Mouse (Mus musculus): ENCODE measurements around the gene Syne1. TPM values are rescaled to one million over a fixed set of nuclear protein-coding genes. Genes with fewer than 3 reads are reported as not detected.

Syne1 gene
- total RNA-seq, 1 experiment from 2014 or later: 33.4 TPM

- ATAC-seq (replicated peaks; ENCODE audit: low read depth, poor library complexity, severe bottlenecking): no peak
These were observed 454.1 kb downstream of the Syne1 start for GRCm38 (mm10) chr10:5096996-5097753.

- no peak for ATAC-seq (replicated peaks; ENCODE audit: low read depth, poor library complexity, severe bottlenecking)
These were observed 462.1 kb downstream of the Syne1 start for GRCm38 (mm10) chr10:5089133-5089532.

GRCm38 (mm10) chr10:5087336-5087735 is 463.9 kb downstream of the Syne1 start:
- no peak for ATAC-seq (replicated peaks; ENCODE audit: low read depth, poor library complexity, severe bottlenecking)

GRCm38 (mm10) chr10:5086329-5086728 is 465.0 kb downstream of the Syne1 start:
- no peak for ATAC-seq (replicated peaks; ENCODE audit: low read depth, poor library complexity, severe bottlenecking)

- no peak for ATAC-seq (replicated peaks; ENCODE audit: low read depth, poor library complexity, severe bottlenecking)
These were observed 465.5 kb downstream of the Syne1 start for GRCm38 (mm10) chr10:5085792-5086191.

- no peak for ATAC-seq (replicated peaks; ENCODE audit: low read depth, poor library complexity, severe bottlenecking)
These were observed 467.6 kb downstream of the Syne1 start for GRCm38 (mm10) chr10:5083716-5084115.

GRCm38 (mm10) chr10:5079945-5080468 is 471.3 kb downstream of the Syne1 start:
- peak; percentile 88 for ATAC-seq (replicated peaks; ENCODE audit: low read depth, poor library complexity, severe bottlenecking)

GRCm38 (mm10) chr10:5075724-5076123 is 475.6 kb downstream of the Syne1 start:
- ATAC-seq (replicated peaks; ENCODE audit: low read depth, poor library complexity, severe bottlenecking): no peak

- no peak for ATAC-seq (replicated peaks; ENCODE audit: low read depth, poor library complexity, severe bottlenecking)
These were observed 479.2 kb downstream of the Syne1 start for GRCm38 (mm10) chr10:5072054-5072453.

GRCm38 (mm10) chr10:5070941-5071231 is 480.4 kb downstream of the Syne1 start:
- no peak for ATAC-seq (replicated peaks; ENCODE audit: low read depth, poor library complexity, severe bottlenecking)

- ATAC-seq (replicated peaks; ENCODE audit: low read depth, poor library complexity, severe bottlenecking): no peak
These were observed 480.9 kb downstream of the Syne1 start for GRCm38 (mm10) chr10:5070168-5070940.

- no peak for ATAC-seq (replicated peaks; ENCODE audit: low read depth, poor library complexity, severe bottlenecking)
These were observed 482.5 kb downstream of the Syne1 start, which contains the start of gene Gm10097 for GRCm38 (mm10) chr10:5068676-5069265. Gm10097 (plus strand) TSS chr10:5069192.

- peak; percentile 90 for ATAC-seq (replicated peaks; ENCODE audit: low read depth, poor library complexity, severe bottlenecking)
These were observed 484.2 kb downstream of the Syne1 start for GRCm38 (mm10) chr10:5067113-5067512.

- 0 out of 2 replicates have a peak, but pooled peaks have one; percentile 29 for ATAC-seq (replicated peaks; ENCODE audit: low read depth, poor library complexity, severe bottlenecking)
These were observed 491.3 kb downstream of the Syne1 start for GRCm38 (mm10) chr10:5059983-5060382.

GRCm38 (mm10) chr10:5058876-5059275 is 492.4 kb downstream of the Syne1 start:
- no peak for ATAC-seq (replicated peaks; ENCODE audit: low read depth, poor library complexity, severe bottlenecking)

GRCm38 (mm10) chr10:5057661-5058060 is 493.6 kb downstream of the Syne1 start:
- no peak for ATAC-seq (replicated peaks; ENCODE audit: low read depth, poor library complexity, severe bottlenecking)

GRCm38 (mm10) chr10:5056940-5057339 is 494.3 kb downstream of the Syne1 start:
- no peak for ATAC-seq (replicated peaks; ENCODE audit: low read depth, poor library complexity, severe bottlenecking)

- ATAC-seq (replicated peaks; ENCODE audit: low read depth, poor library complexity, severe bottlenecking): no peak
These were observed 495.0 kb downstream of the Syne1 start for GRCm38 (mm10) chr10:5056243-5056735.

- ATAC-seq (replicated peaks; ENCODE audit: low read depth, poor library complexity, severe bottlenecking): no peak
These were observed 505.6 kb downstream of the Syne1 start for GRCm38 (mm10) chr10:5045671-5046070.

GRCm38 (mm10) chr10:5045213-5045612 is 506.1 kb downstream of the Syne1 start:
- ATAC-seq (replicated peaks; ENCODE audit: low read depth, poor library complexity, severe bottlenecking): no peak

GRCm38 (mm10) chr10:5044481-5044880 is 506.8 kb downstream of the Syne1 start:
- peak; percentile 47; the same call in 1 of the 2 replicates for ATAC-seq (replicated peaks; ENCODE audit: low read depth, poor library complexity, severe bottlenecking)

Measured in common myeloid progenitor, adult 5-6 weeks (primary cell).